Mouse (Mus musculus): ENCODE data around the gene Cdk15.

- TF ChIP-seq CTCF (IDR thresholded peaks at IDR 0.05; ENCODE audit: low read depth) (no peak), EP300 (optimal IDR thresholded peaks at IDR 0.05) (no peak)
These were observed 102.4 kb downstream of the Cdk15 start for GRCm38 (mm10) chr1:59359136-59359535.

All from stomach, postnatal 0 days (tissue).